Mouse (Mus musculus): Measurements from ENCODE around the gene Sipa1l1. TPM values are rescaled to one million over a fixed set of nuclear protein-coding genes. Genes with fewer than 3 reads are reported as not detected.

Gene Sipa1l1
- polyA plus RNA-seq, 1 experiment from 2014 or later = 4.3 TPM

DNA sequence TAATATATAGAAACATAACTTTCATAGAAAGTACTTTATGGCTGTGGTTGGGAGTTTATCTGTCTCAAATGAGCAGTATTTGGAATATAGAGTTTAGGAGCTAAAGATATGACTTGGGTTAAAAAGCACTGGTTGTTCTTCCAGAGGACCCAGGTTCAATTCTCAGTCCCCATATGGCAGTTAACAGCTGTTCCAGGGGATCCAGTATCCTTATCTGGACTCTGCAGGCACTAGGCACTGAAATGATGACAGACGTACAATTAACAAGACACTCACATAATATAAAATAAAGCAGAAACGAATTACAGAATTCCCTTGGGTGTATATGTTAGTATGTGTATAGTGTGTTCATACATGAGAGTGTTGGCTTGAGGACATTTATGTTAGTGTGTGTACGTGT lies 64.1 kb downstream of the Sipa1l1 start:
- ATAC-seq (ENCODE audit: low read depth) = no peak

DNA sequence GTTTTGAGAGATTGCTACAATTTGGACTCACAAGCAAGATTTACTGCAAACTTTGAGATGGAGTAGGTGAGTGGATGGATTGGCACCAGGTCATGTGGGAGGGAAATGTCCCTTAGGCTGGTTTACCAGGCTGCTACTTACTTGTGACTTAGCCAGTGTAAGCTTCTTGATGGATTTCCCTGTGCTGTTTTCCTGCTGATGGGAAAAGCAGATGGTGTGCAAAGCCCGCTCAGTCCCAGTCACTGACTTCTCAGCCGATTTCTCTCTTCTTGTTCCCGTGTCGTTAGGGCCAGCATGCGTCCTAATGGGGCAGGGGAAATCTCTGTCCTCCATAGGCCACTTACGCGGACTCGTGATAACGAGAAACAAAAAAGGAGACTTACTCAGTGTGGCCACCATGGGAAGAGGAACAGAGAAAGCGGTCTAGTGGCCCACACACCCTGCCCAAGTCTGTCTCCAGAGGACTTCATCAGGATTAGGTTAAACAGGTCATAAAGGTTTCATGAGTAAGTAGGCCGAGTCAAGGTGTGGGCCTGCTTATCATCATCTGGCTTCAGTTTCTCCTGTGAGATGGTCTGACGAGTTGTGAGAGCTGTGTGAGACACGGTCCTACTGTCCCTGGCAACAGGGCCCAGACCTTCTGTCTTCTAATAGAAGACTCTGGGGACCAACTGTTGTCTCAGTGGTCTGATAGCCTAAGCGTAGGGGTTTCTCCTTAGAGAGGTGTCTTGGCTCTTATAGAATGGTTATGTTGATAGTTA lies 65.5 kb downstream of the Sipa1l1 start:
- H3K27ac ChIP-seq = peak overlapping the region; percentile 52
- H3K9me3 ChIP-seq (replicated peaks) = no peaks in the 10 kb centered on the region
- H3K27me3 ChIP-seq = no peaks in the 10 kb centered on the region
- no peaks in the 10 kb centered on the region for H3K36me3 ChIP-seq
- 65% methylated on average over 14 of the region's 14 CpGs for WGBS (ENCODE audit: insufficient replicate concordance)
- H3K4me1 ChIP-seq (replicated peaks) = peaks cover 73% of the 10 kb centered on the region
- no peak overlapping the region for H3K4me3 ChIP-seq (replicated peaks)
- ATAC-seq (ENCODE audit: low read depth) = no peak
- no peak overlapping the region for H3K4me2 ChIP-seq
- no peak overlapping the region for H3K9ac ChIP-seq
- DNase-seq = no peak

More for the DNA sequence above, 64.1 kb downstream of the Sipa1l1 start:
- no peaks in the 10 kb centered on the region for H3K36me3 ChIP-seq
- DNase-seq = peak; percentile 31
- H3K27ac ChIP-seq = no peak overlapping the region
- H3K9ac ChIP-seq = no peak overlapping the region
- H3K27me3 ChIP-seq = no peaks in the 10 kb centered on the region
- no peak overlapping the region for H3K4me2 ChIP-seq
- WGBS (ENCODE audit: insufficient replicate concordance) = 43% methylated on average over 3 of the region's 3 CpGs
- no peak overlapping the region for H3K4me3 ChIP-seq (replicated peaks)
- H3K9me3 ChIP-seq (replicated peaks) = no peaks in the 10 kb centered on the region
- peaks cover 70% of the 10 kb centered on the region for H3K4me1 ChIP-seq (replicated peaks)

DNA sequence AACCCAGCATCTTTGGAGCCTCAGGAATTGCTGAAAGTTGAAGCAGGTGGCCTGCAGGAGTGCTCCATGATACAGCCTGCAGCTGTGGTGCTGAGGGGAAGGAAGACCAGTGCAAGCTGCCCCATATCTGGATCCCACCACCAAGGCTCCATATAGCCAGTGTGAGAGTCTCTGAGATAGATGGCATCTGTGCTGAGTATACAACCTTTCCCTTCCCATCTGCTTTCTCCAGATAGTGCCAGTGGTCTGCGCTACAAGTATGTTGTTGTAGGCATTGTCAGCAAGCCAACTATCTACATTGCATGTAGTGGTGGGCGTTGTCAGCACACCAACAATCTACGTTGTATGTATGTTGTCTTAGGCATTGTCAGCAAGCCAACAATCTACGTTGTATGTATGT lies 68.0 kb downstream of the Sipa1l1 start:
- Histone ChIP-seq H3K27ac (no peak overlapping the region), H3K9me3 (replicated peaks) (no peaks in the 10 kb centered on the region), H3K36me3 (no peaks in the 10 kb centered on the region), H3K4me1 (replicated peaks) (peaks cover 48% of the 10 kb centered on the region), H3K27me3 (no peaks in the 10 kb centered on the region), H3K9ac (no peak overlapping the region), H3K4me3 (replicated peaks) (no peak overlapping the region), H3K4me2 (no peak overlapping the region)
- 20% methylated on average over 4 of the region's 4 CpGs for WGBS (ENCODE audit: insufficient replicate concordance)
- peak; percentile 38 for DNase-seq
- ATAC-seq (ENCODE audit: low read depth) = peak; percentile 89

DNA sequence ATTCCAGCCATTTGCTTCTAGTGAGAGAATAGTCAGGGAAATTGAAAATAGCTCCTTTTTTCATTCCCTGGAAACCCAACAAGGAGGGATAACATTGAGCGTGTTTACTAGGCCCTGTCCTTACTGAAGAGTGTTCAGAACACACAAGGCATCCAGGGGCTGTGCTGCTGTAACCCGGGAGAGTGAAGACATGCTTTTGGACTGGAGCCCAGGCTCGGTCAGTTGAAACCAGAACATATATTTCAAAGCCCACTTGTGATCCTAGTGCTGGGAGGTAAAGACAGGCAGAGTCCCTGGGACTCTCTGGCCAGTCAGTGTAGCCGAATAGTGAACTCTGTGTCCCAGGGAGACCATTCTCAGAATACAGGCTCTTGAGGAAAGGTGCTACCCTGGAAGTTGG lies 68.8 kb downstream of the Sipa1l1 start:
- DNase-seq (no peak), ATAC-seq (ENCODE audit: low read depth) (no peak)
- 77% methylated on average over 4 of the region's 4 CpGs for WGBS (ENCODE audit: insufficient replicate concordance)
- Histone ChIP-seq H3K27ac (no peak overlapping the region), H3K4me2 (no peak overlapping the region), H3K9me3 (replicated peaks) (no peaks in the 10 kb centered on the region), H3K36me3 (no peaks in the 10 kb centered on the region), H3K27me3 (no peaks in the 10 kb centered on the region), H3K4me3 (replicated peaks) (no peak overlapping the region), H3K9ac (no peak overlapping the region), H3K4me1 (replicated peaks) (peaks cover 40% of the 10 kb centered on the region)

DNA sequence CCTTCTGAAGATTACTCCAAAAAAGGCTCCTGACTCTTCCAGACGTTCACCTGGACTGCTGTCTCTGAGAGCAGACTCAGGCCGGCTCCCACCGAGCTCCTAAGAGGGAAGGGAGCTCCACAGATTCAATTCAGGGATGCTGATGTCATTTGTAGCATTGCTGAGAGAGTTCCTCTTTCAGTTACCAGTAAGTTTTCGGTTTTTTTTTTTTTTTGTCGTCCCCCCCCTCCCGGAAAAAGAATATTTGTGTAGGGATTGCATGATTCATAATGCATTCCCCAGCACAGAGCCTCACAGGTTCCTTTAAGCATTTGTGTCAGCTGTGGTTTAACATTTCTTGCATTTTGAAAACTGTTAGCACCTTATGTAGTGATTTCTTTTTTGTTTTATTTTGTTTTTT lies 71.6 kb downstream of the Sipa1l1 start:
- Histone ChIP-seq H3K4me1 (replicated peaks) (peaks cover 30% of the 10 kb centered on the region), H3K4me2 (no peak overlapping the region), H3K4me3 (replicated peaks) (no peak overlapping the region), H3K9ac (no peak overlapping the region), H3K9me3 (replicated peaks) (no peaks in the 10 kb centered on the region), H3K27ac (no peak overlapping the region), H3K36me3 (no peaks in the 10 kb centered on the region), H3K27me3 (no peaks in the 10 kb centered on the region)
- ATAC-seq (ENCODE audit: low read depth) (no peak), DNase-seq (no peak)
- WGBS (ENCODE audit: insufficient replicate concordance) = 47% methylated on average over 6 of the region's 6 CpGs

DNA sequence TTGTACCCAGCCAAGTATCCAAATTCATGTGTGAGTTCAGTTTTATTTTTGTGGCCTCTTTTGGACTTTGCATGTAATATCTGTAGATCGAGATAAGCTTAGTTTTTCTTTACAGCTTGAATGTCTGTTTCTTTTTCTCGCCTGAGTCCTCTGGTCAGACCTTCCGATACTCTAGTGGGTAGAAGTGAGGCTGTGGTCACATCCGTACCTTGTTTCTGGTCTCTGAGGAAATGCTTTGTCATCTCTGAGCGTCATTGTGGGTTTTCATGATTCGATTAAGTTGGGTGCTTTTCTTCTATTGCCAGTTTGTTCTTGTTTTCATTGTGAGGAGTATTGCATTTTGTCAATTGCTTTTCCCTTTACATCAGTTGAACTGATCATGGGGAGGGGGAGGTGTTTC lies 76.1 kb downstream of the Sipa1l1 start:
- H3K9ac ChIP-seq = no peak overlapping the region
- WGBS (ENCODE audit: insufficient replicate concordance) = 18% methylated on average over 6 of the region's 6 CpGs
- 0 out of 2 replicates have a peak overlapping the region, but pooled peaks have one; percentile 24 for H3K27ac ChIP-seq
- H3K4me2 ChIP-seq = peak overlapping the region; percentile 32
- DNase-seq (no peak), ATAC-seq (ENCODE audit: low read depth) (0 out of 2 replicates have a peak, but pooled peaks have one; percentile 31)
- H3K4me3 ChIP-seq (replicated peaks) = no peak overlapping the region
- peaks cover 3% of the 10 kb centered on the region; the same call in 1 of the 2 replicates for H3K36me3 ChIP-seq
- H3K9me3 ChIP-seq (replicated peaks) = no peaks in the 10 kb centered on the region
- H3K4me1 ChIP-seq (replicated peaks) = peaks cover 39% of the 10 kb centered on the region
- H3K27me3 ChIP-seq = no peaks in the 10 kb centered on the region

DNA sequence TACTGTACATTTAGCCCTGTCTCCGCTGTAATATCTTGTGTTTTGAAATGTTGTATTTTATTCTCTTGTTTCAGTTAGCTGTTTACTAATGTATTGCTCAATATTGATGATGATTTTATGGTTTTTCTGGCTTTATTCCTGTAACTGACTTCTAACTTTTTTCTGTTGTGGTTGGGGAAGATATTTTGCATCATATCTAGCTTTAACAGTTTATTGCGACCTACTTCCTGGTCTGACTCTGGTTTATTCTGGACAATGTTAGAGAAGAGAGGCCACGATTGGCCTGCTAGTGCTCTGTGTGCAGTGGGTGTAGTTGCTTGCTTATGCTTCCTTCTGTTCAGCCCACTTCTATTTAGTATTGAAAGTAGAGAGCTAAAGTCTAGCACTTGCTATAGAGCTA lies 77.3 kb downstream of the Sipa1l1 start:
- Histone ChIP-seq H3K4me1 (replicated peaks) (peaks cover 39% of the 10 kb centered on the region), H3K27me3 (no peaks in the 10 kb centered on the region), H3K27ac (0 out of 2 replicates have a peak overlapping the region, but pooled peaks have one; percentile 10), H3K4me3 (replicated peaks) (no peak overlapping the region), H3K9me3 (replicated peaks) (no peaks in the 10 kb centered on the region), H3K36me3 (peaks cover 3% of the 10 kb centered on the region; the same call in 1 of the 2 replicates), H3K9ac (no peak overlapping the region), H3K4me2 (no peak overlapping the region)
- ATAC-seq (ENCODE audit: low read depth) = no peak
- DNase-seq = no peak
- WGBS (ENCODE audit: insufficient replicate concordance) = 36% methylated on average over 3 of the region's 3 CpGs

DNA sequence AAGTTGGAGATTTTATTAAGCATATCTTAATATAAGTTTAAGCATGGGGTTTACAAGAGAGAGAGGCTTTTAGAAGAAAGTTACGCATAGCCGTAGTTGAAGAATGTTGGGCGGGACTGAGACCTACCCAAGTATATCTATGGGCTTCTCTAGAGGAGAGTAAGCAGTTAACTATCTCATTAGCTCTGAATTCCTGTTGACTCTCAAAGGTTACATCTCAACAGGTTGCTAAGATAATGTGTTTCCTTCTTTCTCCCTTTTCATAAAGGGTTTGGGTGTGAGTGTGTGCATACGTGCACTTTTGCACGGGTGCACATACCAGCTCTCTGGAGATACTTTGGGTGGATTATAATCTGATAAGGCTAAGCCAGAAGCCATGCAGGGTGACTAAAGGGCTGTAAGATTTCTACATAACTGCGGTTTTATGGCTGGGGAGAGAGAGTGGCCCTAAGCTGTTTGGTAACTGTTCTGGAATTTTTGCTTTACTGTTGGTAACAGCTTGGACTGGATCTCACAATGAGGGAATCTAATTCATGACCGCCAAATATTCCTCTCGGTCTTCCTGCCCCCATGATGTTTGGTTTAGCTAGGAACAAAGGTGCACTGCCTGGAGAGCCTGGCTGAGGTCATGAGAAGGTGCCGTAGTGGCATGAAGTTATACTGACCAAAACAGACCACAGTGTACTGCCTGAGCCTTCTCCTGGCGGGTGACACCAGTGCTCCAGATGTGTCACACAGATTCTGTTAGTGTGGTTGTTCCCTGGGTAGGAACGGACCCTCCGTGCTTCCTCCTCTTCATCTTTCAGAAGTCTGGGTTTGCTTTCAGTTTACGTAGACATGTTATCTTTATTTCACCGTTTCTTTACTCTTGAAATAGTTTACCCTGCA lies 78.5 kb downstream of the Sipa1l1 start:
- peaks cover 3% of the 10 kb centered on the region; the same call in 1 of the 2 replicates for H3K36me3 ChIP-seq
- no peak overlapping the region for H3K9ac ChIP-seq
- H3K4me1 ChIP-seq (replicated peaks) = peaks cover 39% of the 10 kb centered on the region
- DNase-seq (no peak), ATAC-seq (ENCODE audit: low read depth) (peak; percentile 74)
- H3K27me3 ChIP-seq = no peaks in the 10 kb centered on the region
- no peaks in the 10 kb centered on the region for H3K9me3 ChIP-seq (replicated peaks)
- peak overlapping the region; percentile 21; the same call in 1 of the 2 replicates for H3K4me2 ChIP-seq
- H3K27ac ChIP-seq = 0 out of 2 replicates have a peak overlapping the region, but pooled peaks have one; percentile 14
- 40% methylated on average over 14 of the region's 14 CpGs for WGBS (ENCODE audit: insufficient replicate concordance)
- H3K4me3 ChIP-seq (replicated peaks) = no peak overlapping the region

DNA sequence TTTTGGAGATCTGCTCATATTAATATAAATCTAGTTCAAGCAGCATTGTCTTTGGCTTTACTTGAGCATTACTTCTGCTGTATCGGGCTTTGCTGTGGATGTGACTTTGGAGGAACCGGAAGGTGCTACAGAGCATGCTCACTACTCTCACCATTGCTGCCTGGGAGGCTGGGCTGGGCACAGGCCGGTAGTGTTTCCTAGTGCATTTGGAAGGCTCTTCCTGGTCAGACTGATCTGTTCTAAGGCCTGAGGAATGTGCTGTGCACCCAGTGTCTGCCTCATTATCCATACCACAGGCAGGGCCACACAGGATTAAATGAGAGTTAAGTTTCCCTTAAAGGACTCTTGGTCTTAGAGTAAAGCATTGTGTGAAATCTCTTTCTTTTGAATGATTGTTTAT lies 79.4 kb downstream of the Sipa1l1 start:
- H3K9me3 ChIP-seq (replicated peaks) = no peaks in the 10 kb centered on the region
- no peaks in the 10 kb centered on the region for H3K27me3 ChIP-seq
- peaks cover 39% of the 10 kb centered on the region for H3K4me1 ChIP-seq (replicated peaks)
- WGBS (ENCODE audit: insufficient replicate concordance) = 80% methylated on average over 3 of the region's 3 CpGs
- DNase-seq = no peak
- no peak overlapping the region for H3K4me2 ChIP-seq
- H3K27ac ChIP-seq = no peak overlapping the region
- no peak for ATAC-seq (ENCODE audit: low read depth)
- H3K9ac ChIP-seq = no peak overlapping the region
- no peak overlapping the region for H3K4me3 ChIP-seq (replicated peaks)
- H3K36me3 ChIP-seq = peaks cover 3% of the 10 kb centered on the region; the same call in 1 of the 2 replicates

DNA sequence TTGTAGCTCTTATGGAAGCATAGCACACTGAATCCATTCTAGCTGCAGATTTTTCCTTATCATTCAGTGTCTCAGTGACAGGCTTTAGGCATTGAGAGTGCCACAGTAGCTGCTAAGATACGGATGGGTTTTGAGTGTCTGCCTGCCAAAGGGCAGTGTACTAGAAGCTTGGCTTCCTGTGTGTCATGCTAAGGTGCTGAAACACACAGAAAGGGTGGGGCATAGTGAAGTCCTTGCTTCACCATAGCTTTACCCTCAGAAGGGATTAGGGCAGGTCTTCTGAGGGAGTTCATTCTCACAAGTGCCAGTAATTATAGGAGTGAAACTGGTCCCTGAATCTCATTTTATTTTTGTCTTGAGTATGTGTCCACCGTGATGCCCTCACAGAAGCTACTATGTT lies 82.2 kb downstream of the Sipa1l1 start:
- H3K27ac ChIP-seq = no peak overlapping the region
- WGBS (ENCODE audit: insufficient replicate concordance) = 58% methylated on average over 2 of the region's 2 CpGs
- H3K9me3 ChIP-seq (replicated peaks) = no peaks in the 10 kb centered on the region
- H3K4me2 ChIP-seq = no peak overlapping the region
- H3K4me3 ChIP-seq (replicated peaks) = no peak overlapping the region
- no peaks in the 10 kb centered on the region for H3K27me3 ChIP-seq
- no peak for DNase-seq
- H3K4me1 ChIP-seq (replicated peaks) = peaks cover 28% of the 10 kb centered on the region
- no peak for ATAC-seq (ENCODE audit: low read depth)
- no peak overlapping the region for H3K9ac ChIP-seq
- peaks cover 3% of the 10 kb centered on the region; the same call in 1 of the 2 replicates for H3K36me3 ChIP-seq

DNA sequence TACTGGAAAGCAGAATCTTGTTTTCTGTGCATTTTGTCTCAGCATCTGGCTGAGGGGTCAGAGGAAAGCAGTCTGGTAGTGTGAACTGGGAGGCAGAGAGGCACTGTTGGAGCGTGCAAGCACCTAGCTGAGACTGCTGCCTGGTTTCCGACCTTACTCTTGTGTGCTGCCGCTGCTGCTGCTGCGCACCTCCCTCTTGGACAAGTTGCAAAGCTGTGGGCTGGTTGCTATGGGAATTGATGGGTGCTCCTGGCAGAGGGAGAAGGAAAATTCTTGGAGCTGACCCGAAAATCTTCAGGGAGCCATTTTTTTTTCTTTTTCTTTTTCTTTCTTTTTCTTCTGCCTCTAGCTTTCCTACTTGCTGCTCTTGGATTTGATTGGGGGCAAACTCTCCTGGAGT lies 85.0 kb downstream of the Sipa1l1 start:
- Histone ChIP-seq H3K27ac (no peak overlapping the region), H3K27me3 (no peaks in the 10 kb centered on the region), H3K4me1 (replicated peaks) (peaks cover 14% of the 10 kb centered on the region), H3K4me3 (replicated peaks) (no peak overlapping the region), H3K9ac (no peak overlapping the region), H3K9me3 (replicated peaks) (no peaks in the 10 kb centered on the region), H3K36me3 (peaks cover 2% of the 10 kb centered on the region; the same call in 1 of the 2 replicates), H3K4me2 (no peak overlapping the region)
- 81% methylated on average over 5 of the region's 5 CpGs for WGBS (ENCODE audit: insufficient replicate concordance)
- no peak for DNase-seq
- no peak for ATAC-seq (ENCODE audit: low read depth)

Data from liver, embryonic 13.5 days (tissue).